In genomic region chr5:122377101-122377833, GRCm38 (mm10) we compare ENCODE assay signal across 21 mouse cellular contexts. TPM values are rescaled to one million over a fixed set of nuclear protein-coding genes. Genes with fewer than 3 reads are reported as not detected.
DNase-seq lines count a peak whose midpoint lies in the region; ATAC-seq and TF ChIP-seq lines count a peak whose summit lies in the region.
"Had no signal": no experiment of that assay in that cellular context is flagged by ENCODE, and none has a peak within 500 bp of the region (broad histone marks: within the 10 kb centered on the region; RNA-seq: fewer than 3 reads in every experiment).

No protein-coding gene starts in this region.

- TF ChIP-seq EP300 in MEL (IDR thresholded peaks at IDR 0.05; ENCODE audit: low read depth in 1 of 2, low read length in 2 of 2): no peak

- 95% methylated on average over 4 of the region's 4 CpGs for WGBS in midbrain, embryonic 11.5 days
- WGBS in midbrain, postnatal 0 days: 89% methylated on average over 4 of the region's 4 CpGs

- no peak for TF ChIP-seq POLR2A in MEL (IDR thresholded peaks at IDR 0.05; ENCODE audit: control insufficient read depth in 1 of 2, insufficient read depth in 1 of 2, low read depth in 1 of 2, low read length in 2 of 2, poor library complexity in 1 of 2)

- no peak overlapping the region for H3K9ac ChIP-seq in midbrain, embryonic 11.5 days (ENCODE audit: low read length)
- H3K9ac ChIP-seq in midbrain, postnatal 0 days (replicated peaks; ENCODE audit: low read length, poor library complexity, severe bottlenecking): no peak overlapping the region
- no peak overlapping the region for H3K9ac ChIP-seq in MEL (ENCODE audit: control insufficient read depth, low read depth, low read length, poor library complexity, severe bottlenecking)
- H3K9ac ChIP-seq: embryonic facial prominence, embryonic 12.5 days; forebrain, embryonic 13.5 days; forebrain, embryonic 15.5 days; forebrain, postnatal 0 days had no signal

- TF ChIP-seq CTCF in midbrain, postnatal 0 days (IDR thresholded peaks at IDR 0.05): no peak
- TF ChIP-seq CTCF in MEL (IDR thresholded peaks at IDR 0.05 in 2 of 3, conservative IDR thresholded peaks at IDR 0.05 in 1 of 3; ENCODE audit: control insufficient read depth in 1 of 3, insufficient read depth in 1 of 3, low read depth in 2 of 3, low read length in 3 of 3, poor library complexity in 1 of 3, severe bottlenecking in 1 of 3): no peak

- TF ChIP-seq RAD21 in MEL (IDR thresholded peaks at IDR 0.05; ENCODE audit: low read depth, low read length): no peak

- peaks cover 10% of the 10 kb centered on the region for H3K36me3 ChIP-seq in midbrain, embryonic 11.5 days (ENCODE audit: control insufficient read depth, insufficient read depth, low read length)
- H3K36me3 ChIP-seq in midbrain, postnatal 0 days (ENCODE audit: insufficient read depth, low read length): peaks cover 38% of the 10 kb centered on the region
- H3K36me3 ChIP-seq in MEL (ENCODE audit: control insufficient read depth in 1 of 2, insufficient read depth in 2 of 2, low read length in 2 of 2): peaks cover 6 to 7% of the 10 kb centered on the region in 2 experiments

- no peak overlapping the region for H3K27ac ChIP-seq in midbrain, embryonic 11.5 days (ENCODE audit: low read depth, low read length)
- no peak overlapping the region for H3K27ac ChIP-seq in midbrain, postnatal 0 days (ENCODE audit: low read depth, low read length)
- no peak overlapping the region for H3K27ac ChIP-seq in MEL (ENCODE audit: control insufficient read depth, low read depth, low read length)
- H3K27ac ChIP-seq: embryonic facial prominence, embryonic 10.5 days; embryonic facial prominence, embryonic 12.5 days; forebrain, embryonic 13.5 days; forebrain, embryonic 15.5 days had no signal

- ATAC-seq in midbrain, embryonic 11.5 days (ENCODE audit: low FRiP score): no peak
- no peak for ATAC-seq in midbrain, postnatal 0 days (ENCODE audit: low FRiP score)
- ATAC-seq: activated CD4-positive, CD25-positive, alpha-beta regulatory T cell, adult 4 months; forebrain, embryonic 13.5 days; forebrain, embryonic 15.5 days; forebrain, postnatal 0 days; Patski had no signal

- H3K9me3 ChIP-seq in midbrain, embryonic 11.5 days (ENCODE audit: control insufficient read depth, low read length): no peaks in the 10 kb centered on the region
- H3K9me3 ChIP-seq in midbrain, postnatal 0 days (ENCODE audit: low read length): no peaks in the 10 kb centered on the region
- H3K9me3 ChIP-seq in MEL (replicated peaks; ENCODE audit: insufficient read depth, low read length): no peaks in the 10 kb centered on the region
- H3K9me3 ChIP-seq: embryonic facial prominence, embryonic 10.5 days; embryonic facial prominence, embryonic 12.5 days; forebrain, embryonic 13.5 days; forebrain, embryonic 15.5 days had no signal

- peaks cover 17% of the 10 kb centered on the region for H3K79me2 ChIP-seq in MEL (ENCODE audit: control insufficient read depth, insufficient read depth, low read length, poor library complexity)

- no peak overlapping the region for H3K4me3 ChIP-seq in midbrain, embryonic 11.5 days (ENCODE audit: low read depth, low read length)
- H3K4me3 ChIP-seq in midbrain, postnatal 0 days (ENCODE audit: low read depth, low read length): no peak overlapping the region
- H3K4me3 ChIP-seq in MEL (ENCODE audit: control insufficient read depth in 1 of 2, insufficient read depth in 1 of 2, low read depth in 2 of 2, low read length in 2 of 2): no peak overlapping the region
- H3K4me3 ChIP-seq: embryonic facial prominence, embryonic 10.5 days; embryonic facial prominence, embryonic 12.5 days; forebrain, embryonic 13.5 days; forebrain, embryonic 15.5 days had no signal

- H3K4me1 ChIP-seq in midbrain, embryonic 11.5 days (ENCODE audit: control insufficient read depth, insufficient read depth, low read length): peaks cover 8% of the 10 kb centered on the region; the same call in 1 of the 2 replicates
- H3K4me1 ChIP-seq in midbrain, postnatal 0 days (ENCODE audit: insufficient read depth, low read length): no peaks in the 10 kb centered on the region
- H3K4me1 ChIP-seq in MEL (ENCODE audit: control insufficient read depth in 1 of 2, insufficient read depth in 2 of 2, low read length in 2 of 2): no peaks in the 10 kb centered on the region

- no peak overlapping the region for H3K4me2 ChIP-seq in midbrain, embryonic 11.5 days
- no peak overlapping the region for H3K4me2 ChIP-seq in midbrain, postnatal 0 days (ENCODE audit: low read depth, low read length, poor library complexity, severe bottlenecking)
- H3K4me2 ChIP-seq: embryonic facial prominence, embryonic 12.5 days; forebrain, embryonic 13.5 days; forebrain, embryonic 15.5 days had no signal

- no peaks in the 10 kb centered on the region for H3K27me3 ChIP-seq in midbrain, embryonic 11.5 days (ENCODE audit: control insufficient read depth, insufficient read depth, low read length)
- H3K27me3 ChIP-seq in midbrain, postnatal 0 days (ENCODE audit: insufficient read depth, low read length): no peaks in the 10 kb centered on the region
- H3K27me3 ChIP-seq in MEL (ENCODE audit: control insufficient read depth in 1 of 2, insufficient read depth in 2 of 2, low read length in 2 of 2): no peaks in the 10 kb centered on the region
- H3K27me3 ChIP-seq: embryonic facial prominence, embryonic 12.5 days; forebrain, embryonic 13.5 days; forebrain, embryonic 15.5 days; Patski had no signal

- peak; percentile 77 for DNase-seq in heart, adult 11 months
- DNase-seq in heart, adult 18-20 months: no peak
- peak; percentile 79 for DNase-seq in midbrain, embryonic 11.5 days (ENCODE audit: low spot score, missing footprints)
- DNase-seq in midbrain, postnatal 0 days (ENCODE audit: low spot score): no peak
- DNase-seq in MEL (ENCODE audit: low read depth, low spot score): no peak
- DNase-seq in ZHBTc4 (ENCODE audit: low read depth, low spot score): peak; percentile 76
- no peak for DNase-seq in B cell, adult 2 months
- no peak for DNase-seq in adrenal gland, postnatal 25 days
- DNase-seq: adrenal gland, adult 8-10 months; adrenal gland, postnatal 36 days; cerebellum, adult 11-12 months; cerebellum, adult 2 months; cerebellum, adult 9-10 months; cerebellum, postnatal 25 days; forebrain, postnatal 0 days had no signal

TF ChIP-seq in MEL, 35 proteins besides CTCF, POLR2A, EP300 and RAD21:
- TF ChIP-seq ZNF384 (IDR thresholded peaks at IDR 0.05; ENCODE audit: low read depth, low read length) (peak; percentile 66), JUND (IDR thresholded peaks at IDR 0.05; ENCODE audit: low read depth, low read length) (no peak)

RNA-seq across cellular contexts. Expression of gene Fam216a, which starts 5.1 kb away (rescaled TPM):
- total RNA-seq in heart, adult 18-20 months (2021): 10 to 100 TPM in 1 of 2 experiments, 1 to 10 TPM in 1; 9.7 to 11.9 TPM
- polyA plus RNA-seq in midbrain, embryonic 11.5 days (2014; fragmentation: Nextera tagmentation; extraction: Ambion mirVana): 113 and 116 TPM in 2 replicates
- 131 and 139 TPM in 2 replicates for total RNA-seq in midbrain, postnatal 0 days (2014; rRNA removed)
- polyA plus RNA-seq in midbrain, postnatal 0 days (2015; fragmentation: Nextera tagmentation; extraction: Ambion mirVana): 156 and 160 TPM in 2 replicates
- 68.9 and 73.8 TPM in 2 replicates for total RNA-seq in MEL (2012; rRNA removed)
- polyA plus RNA-seq in MEL (2012; ENCODE audit: insufficient read depth in 1 of 2, insufficient read length in 2 of 2, low read depth in 1 of 2, low replicate concordance in 2 of 2, missing spikeins in 1 of 2): 100 to 1,000 TPM in 1 of 2 experiments, not detected in 1; 100 TPM
- total RNA-seq in adrenal gland, postnatal 25 days (2021): 31.3 and 32.1 TPM in 2 replicates

RNA-seq across cellular contexts. Expression of gene Gpn3, which starts 5.6 kb away (rescaled TPM):
- 10 to 100 TPM; 31.8 to 33.0 TPM for total RNA-seq in heart, adult 18-20 months (2021)
- polyA plus RNA-seq in midbrain, embryonic 11.5 days (2014; fragmentation: Nextera tagmentation; extraction: Ambion mirVana): 61.2 and 64.9 TPM in 2 replicates
- total RNA-seq in midbrain, postnatal 0 days (2014; rRNA removed): 20.8 and 37.9 TPM in 2 replicates
- 41.8 and 44.4 TPM in 2 replicates for polyA plus RNA-seq in midbrain, postnatal 0 days (2015; fragmentation: Nextera tagmentation; extraction: Ambion mirVana)
- total RNA-seq in MEL (2012; rRNA removed): 81.1 and 85.6 TPM in 2 replicates
- polyA plus RNA-seq in MEL (2012; ENCODE audit: insufficient read depth in 1 of 2, insufficient read length in 2 of 2, low read depth in 1 of 2, low replicate concordance in 2 of 2, missing spikeins in 1 of 2): 10 to 100 TPM in 1 of 2 experiments, not detected in 1; 89.9 TPM
- 38.2 and 42.6 TPM in 2 replicates for total RNA-seq in adrenal gland, postnatal 25 days (2021)

RNA-seq across cellular contexts. Expression of gene Arpc3, which starts 14.4 kb away (rescaled TPM):
- total RNA-seq in heart, adult 18-20 months (2021): 10 to 100 TPM; 92.8 to 97.7 TPM
- 61.7 and 65.3 TPM in 2 replicates for polyA plus RNA-seq in midbrain, embryonic 11.5 days (2014; fragmentation: Nextera tagmentation; extraction: Ambion mirVana)
- 162 and 188 TPM in 2 replicates for total RNA-seq in midbrain, postnatal 0 days (2014; rRNA removed)
- 134 and 137 TPM in 2 replicates for polyA plus RNA-seq in midbrain, postnatal 0 days (2015; fragmentation: Nextera tagmentation; extraction: Ambion mirVana)
- 406 and 433 TPM in 2 replicates for total RNA-seq in MEL (2012; rRNA removed)
- polyA plus RNA-seq in MEL (2012; ENCODE audit: insufficient read depth in 1 of 2, insufficient read length in 2 of 2, low read depth in 1 of 2, low replicate concordance in 2 of 2, missing spikeins in 1 of 2): 1,000 to 10,000 TPM in 1 of 2 experiments, 100 to 1,000 TPM in 1; 365 to 1,109 TPM
- 218 and 290 TPM in 2 replicates for total RNA-seq in adrenal gland, postnatal 25 days (2021)

RNA-seq across cellular contexts. Expression of gene Vps29, which starts 23.1 kb away (rescaled TPM):
- 100 to 1,000 TPM in 1 of 2 experiments, 10 to 100 TPM in 1; 99.3 to 111 TPM for total RNA-seq in heart, adult 18-20 months (2021)
- 211 and 215 TPM in 2 replicates for polyA plus RNA-seq in midbrain, embryonic 11.5 days (2014; fragmentation: Nextera tagmentation; extraction: Ambion mirVana)
- 137 and 149 TPM in 2 replicates for total RNA-seq in midbrain, postnatal 0 days (2014; rRNA removed)
- polyA plus RNA-seq in midbrain, postnatal 0 days (2015; fragmentation: Nextera tagmentation; extraction: Ambion mirVana): 366 and 368 TPM in 2 replicates
- total RNA-seq in MEL (2012; rRNA removed): 91.9 and 92.1 TPM in 2 replicates
- 100 to 1,000 TPM; 101 to 424 TPM for polyA plus RNA-seq in MEL (2012; ENCODE audit: insufficient read depth in 1 of 2, insufficient read length in 2 of 2, low read depth in 1 of 2, low replicate concordance in 2 of 2, missing spikeins in 1 of 2)
- total RNA-seq in adrenal gland, postnatal 25 days (2021): 123 and 135 TPM in 2 replicates

RNA-seq across cellular contexts. Expression of gene Rad9b, which starts 23.2 kb away (rescaled TPM):
- 1 to 10 TPM in 1 of 2 experiments, under 1 TPM in 1; 0.52 to 2.1 TPM for total RNA-seq in heart, adult 18-20 months (2021)
- 9.7 and 11.1 TPM in 2 replicates for polyA plus RNA-seq in midbrain, embryonic 11.5 days (2014; fragmentation: Nextera tagmentation; extraction: Ambion mirVana)
- 16.9 and 17.8 TPM in 2 replicates for total RNA-seq in midbrain, postnatal 0 days (2014; rRNA removed)
- 18.1 and 21.8 TPM in 2 replicates for polyA plus RNA-seq in midbrain, postnatal 0 days (2015; fragmentation: Nextera tagmentation; extraction: Ambion mirVana)
- total RNA-seq in MEL (2012; rRNA removed): 7.3 and 9.1 TPM in 2 replicates
- 10 to 100 TPM in 1 of 2 experiments, not detected in 1; 11.1 TPM for polyA plus RNA-seq in MEL (2012; ENCODE audit: insufficient read depth in 1 of 2, insufficient read length in 2 of 2, low read depth in 1 of 2, low replicate concordance in 2 of 2, missing spikeins in 1 of 2)
- 3.9 and 5.1 TPM in 2 replicates for total RNA-seq in adrenal gland, postnatal 25 days (2021)

Comparison
In these comparisons a context has a peak if more than half of its experiments do, and no peak if none do; other contexts are left out.
1. DNase-seq: peak in heart, adult 11 months (single experiment), midbrain, embryonic 11.5 days (single experiment) and ZHBTc4 (single experiment); none in heart, adult 18-20 months (0 of 2), midbrain, postnatal 0 days (single experiment), MEL (single experiment), B cell, adult 2 months (0 of 2) and adrenal gland, postnatal 25 days (single experiment).